Mouse (Mus musculus): Measurements from ENCODE around the gene Oip5. TPM values are rescaled to one million over a fixed set of nuclear protein-coding genes. Genes with fewer than 3 reads are reported as not detected.

Oip5 gene
- polyA plus RNA-seq, 1 experiment from 2014 or later = 45.4 TPM

DNA sequence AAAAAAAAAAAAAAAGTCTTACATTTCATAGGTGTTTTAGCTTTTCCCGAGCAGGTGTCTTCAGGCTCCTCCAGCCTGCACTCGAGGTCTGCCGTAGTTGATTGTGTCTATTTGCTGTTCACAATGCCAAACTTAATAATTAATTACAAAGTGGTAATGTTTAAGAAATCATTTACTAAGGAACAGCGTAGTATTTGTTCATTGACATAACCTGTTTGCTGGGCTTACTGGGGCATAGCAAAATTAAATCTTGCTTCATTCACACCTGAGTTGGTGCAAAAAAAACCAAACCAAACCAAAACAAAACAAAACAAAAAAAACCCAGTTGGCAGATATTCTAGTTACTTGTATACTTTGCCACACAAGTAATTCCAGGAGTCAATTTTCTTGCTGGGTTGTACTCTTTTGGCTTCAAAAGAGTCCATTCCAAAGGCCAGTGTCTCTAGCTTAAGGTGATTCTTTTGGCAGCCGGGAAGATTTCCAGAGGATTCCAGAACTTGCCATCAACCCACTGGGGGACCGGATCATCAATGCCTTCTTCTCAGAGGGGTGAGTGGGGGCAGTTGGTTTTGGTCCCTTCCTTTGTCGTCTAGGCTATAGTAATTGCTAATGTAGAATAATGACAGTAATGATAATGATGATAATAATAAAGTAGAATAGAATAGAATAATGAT is 52.0 kb downstream of the Oip5 start:
- no peaks in the 10 kb centered on the region for H3K4me1 ChIP-seq
- no peak overlapping the region for H3K27ac ChIP-seq (replicated peaks)
- 94% methylated on average over 7 of the region's 7 CpGs for WGBS
- H3K9me3 ChIP-seq (replicated peaks) = no peaks in the 10 kb centered on the region
- H3K4me3 ChIP-seq = no peak overlapping the region
- DNase-seq (ENCODE audit: low spot score) = no peak
- H3K27me3 ChIP-seq (ENCODE audit: low read depth, poor library complexity, severe bottlenecking) = no peaks in the 10 kb centered on the region
- H3K36me3 ChIP-seq = peaks cover 19% of the 10 kb centered on the region

DNA sequence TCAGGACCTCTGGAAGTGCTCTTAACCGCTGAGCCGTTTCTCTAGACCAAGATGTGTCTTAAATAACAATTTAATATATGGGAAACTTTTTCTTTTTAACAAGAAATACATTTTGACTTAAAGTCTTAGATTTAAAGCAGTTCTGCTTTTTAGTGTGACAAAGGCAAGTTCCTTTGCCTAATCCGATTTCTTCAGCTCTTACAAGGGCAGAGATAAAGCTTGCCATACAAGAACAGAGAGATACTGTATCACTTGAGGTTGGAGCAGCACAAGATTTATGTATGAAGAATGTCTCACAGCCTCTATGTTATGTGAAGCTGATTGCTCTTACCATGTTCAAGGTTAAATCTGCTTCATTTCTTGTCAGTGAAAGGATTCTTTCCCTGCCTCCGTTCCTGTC is 53.0 kb downstream of the Oip5 start:
- Histone ChIP-seq H3K36me3 (peaks cover 19% of the 10 kb centered on the region), H3K27me3 (ENCODE audit: low read depth, poor library complexity, severe bottlenecking) (no peaks in the 10 kb centered on the region), H3K4me1 (no peaks in the 10 kb centered on the region), H3K4me3 (no peak overlapping the region), H3K27ac (replicated peaks) (no peak overlapping the region), H3K9me3 (replicated peaks) (no peaks in the 10 kb centered on the region)
- 92% methylated on average over 4 of the region's 4 CpGs for WGBS
- DNase-seq (ENCODE audit: low spot score) = no peak

DNA sequence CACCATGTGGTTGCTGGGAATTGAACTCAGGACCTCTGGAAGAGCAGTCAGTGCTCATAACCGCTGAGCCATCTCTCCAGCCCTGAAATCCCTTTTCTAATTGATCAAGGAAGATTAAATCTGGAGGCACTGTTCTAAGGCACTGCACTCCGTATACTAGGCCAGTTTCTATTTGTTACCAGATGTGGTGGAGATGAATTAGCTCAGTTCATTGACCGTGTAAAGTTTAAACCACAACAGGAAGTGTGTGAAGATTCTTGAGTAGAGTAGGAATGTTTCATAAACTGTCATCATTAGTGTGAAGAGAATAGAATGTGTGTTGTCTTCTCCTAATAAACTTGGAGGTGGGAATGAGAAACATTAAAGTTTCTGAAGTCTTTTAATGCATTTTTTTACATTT is 56.5 kb downstream of the Oip5 start:
- WGBS = 85% methylated on average over 3 of the region's 3 CpGs
- Histone ChIP-seq H3K4me3 (no peak overlapping the region), H3K27ac (replicated peaks) (no peak overlapping the region)

More for the DNA sequence above, 56.5 kb downstream of the Oip5 start:
- Histone ChIP-seq H3K36me3 (peaks cover 19% of the 10 kb centered on the region), H3K4me1 (0 out of 2 replicates have a peak, but pooled peaks cover 3% of the 10 kb centered on the region), H3K27me3 (ENCODE audit: low read depth, poor library complexity, severe bottlenecking) (no peaks in the 10 kb centered on the region), H3K9me3 (replicated peaks) (no peaks in the 10 kb centered on the region)
- no peak for DNase-seq (ENCODE audit: low spot score)

Other genes starting within 250 kb of the Oip5 start
- gene Ino80, start 140.8 kb downstream of the Oip5 start, polyA plus RNA-seq (2016; fragmentation: Nextera tagmentation; extraction: Ambion mirVana) = 3.3 and 3.8 TPM in 2 replicates
- gene Exd1, start 70.8 kb downstream of the Oip5 start, polyA plus RNA-seq (2016; fragmentation: Nextera tagmentation; extraction: Ambion mirVana) = 0.39 and 0.62 TPM in 2 replicates
- gene Chp1, start 70.8 kb downstream of the Oip5 start, polyA plus RNA-seq (2016; fragmentation: Nextera tagmentation; extraction: Ambion mirVana) = 46.3 and 50.8 TPM in 2 replicates
- 102 and 104 TPM in 2 replicates for gene Nusap1, start 171 bp downstream of the Oip5 start, polyA plus RNA-seq (2016; fragmentation: Nextera tagmentation; extraction: Ambion mirVana)
- 46.2 TPM in 2 replicates for gene Ndufaf1, start 44.4 kb upstream of the Oip5 start, polyA plus RNA-seq (2016; fragmentation: Nextera tagmentation; extraction: Ambion mirVana)
- 52.0 and 52.4 TPM in 2 replicates for gene Rtf1, start 56.6 kb upstream of the Oip5 start, polyA plus RNA-seq (2016; fragmentation: Nextera tagmentation; extraction: Ambion mirVana)
- 0.73 and 1.4 TPM in 2 replicates for gene Itpka, start 123.9 kb upstream of the Oip5 start, polyA plus RNA-seq (2016; fragmentation: Nextera tagmentation; extraction: Ambion mirVana)
- gene Ltk, start 142.0 kb upstream of the Oip5 start, polyA plus RNA-seq (2016; fragmentation: Nextera tagmentation; extraction: Ambion mirVana) = 0.11 TPM in 1 of 2 replicates, not detected in the other
- gene Rpap1, start 169.1 kb upstream of the Oip5 start, polyA plus RNA-seq (2016; fragmentation: Nextera tagmentation; extraction: Ambion mirVana) = 39.8 and 41.0 TPM in 2 replicates
- gene Tyro3, start 179.3 kb upstream of the Oip5 start, polyA plus RNA-seq (2016; fragmentation: Nextera tagmentation; extraction: Ambion mirVana) = 27.6 and 27.9 TPM in 2 replicates